Mouse (Mus musculus): Measurements from ENCODE around the gene Wwox.

DNA sequence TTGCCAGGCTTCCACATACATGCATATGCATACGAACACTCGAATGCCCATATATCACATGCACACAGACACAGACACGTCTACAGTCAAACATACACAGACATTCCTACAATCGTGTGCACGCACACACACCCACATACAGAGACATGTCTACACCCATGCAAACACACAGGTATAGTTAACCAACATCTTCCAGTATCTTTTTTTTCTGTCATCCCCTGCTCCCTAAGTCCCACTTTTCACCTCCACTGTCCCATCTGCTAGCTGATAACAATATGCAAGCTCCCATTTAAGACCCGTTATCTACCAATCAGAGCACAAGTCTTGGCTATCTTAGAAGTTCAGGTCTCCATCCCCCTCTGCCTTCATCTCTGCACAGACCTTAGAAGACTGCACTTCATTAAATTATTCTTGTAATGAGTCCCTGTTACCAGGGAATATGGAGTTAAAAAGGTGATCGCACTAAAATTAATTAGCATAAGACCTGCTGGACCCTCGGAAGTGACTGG, 627.1 kb downstream of the Wwox start:
- TF ChIP-seq CTCF (IDR thresholded peaks at IDR 0.05; ENCODE audit: low read depth), result no peak
- no peak for TF ChIP-seq EP300 (IDR thresholded peaks at IDR 0.05; ENCODE audit: low read depth)

Measured in liver, embryonic 14.5 days (tissue).